Mouse (Mus musculus) heart, embryonic 14.5 days (tissue): ENCODE results near the gene Htra3. TPM values are rescaled to one million over a fixed set of nuclear protein-coding genes. Genes with fewer than 3 reads are reported as not detected.

Experiments used
- ATAC-seq: fragments of 200-750 bp; cut with Nextera tagmentation; 2 replicates; pipeline ENCODE4 v1.8.0; 2017; ENCODE audit warnings: low read depth, moderate TSS enrichment; ENCODE audit not compliant: insufficient number of reproducible peaks, insufficient read depth, low FRiP score
- H3K27ac ChIP-seq, 2 experiments: fragments of 200-500 bp in 1 of 2; fragments of 300-500 bp in 1 of 2; sonication (generic) in 1 of 2; replicated peaks in 1 of 2; 2 replicates each; pipeline ENCODE4 v1.5.1; 2012 to 2014; ENCODE audit warnings: low read depth in 2 of 2, low read length in 2 of 2, control low read depth in 1 of 2, mild to moderate bottlenecking in 1 of 2, mixed read lengths in 1 of 2; ENCODE audit not compliant: control insufficient read depth in 1 of 2, insufficient read depth in 1 of 2
- H3K27me3 ChIP-seq: fragments of 300-500 bp; sonication (generic); 2 replicates; pipeline ENCODE4 v1.6.1; 2014; ENCODE audit warnings: mild to moderate bottlenecking, low read length, control low read depth; ENCODE audit not compliant: control insufficient read depth, insufficient read depth
- H3K36me3 ChIP-seq: fragments of 300-500 bp; sonication (generic); 2 replicates; pipeline ENCODE4 v1.6.1; 2014; ENCODE audit warnings: mild to moderate bottlenecking, control low read depth, low read length, mixed read lengths; ENCODE audit not compliant: control insufficient read depth, insufficient read depth
- H3K4me1 ChIP-seq, 2 experiments: fragments of 200-500 bp in 1 of 2; fragments of 300-500 bp in 1 of 2; sonication (generic) in 1 of 2; 2 replicates each; pipeline ENCODE4 v1.6.1; 2012 to 2014; ENCODE audit warnings: low read length in 2 of 2, control low read depth in 1 of 2, mixed read lengths in 1 of 2; ENCODE audit not compliant: control insufficient read depth in 2 of 2, insufficient read depth in 2 of 2
- H3K4me2 ChIP-seq: fragments of 300-500 bp; sonication (generic); 2 replicates; pipeline ENCODE4 v1.6.1; 2014; ENCODE audit warnings: mild to moderate bottlenecking, low read length
- H3K4me3 ChIP-seq, 2 experiments: fragments of 200-500 bp in 1 of 2; fragments of 300-500 bp in 1 of 2; sonication (generic) in 1 of 2; 2 replicates each; pipeline ENCODE4 v1.5.1; 2012 to 2014; ENCODE audit warnings: low read length in 2 of 2, mild to moderate bottlenecking in 2 of 2, control low read depth in 1 of 2, low read depth in 1 of 2, moderate library complexity in 1 of 2; ENCODE audit not compliant: control insufficient read depth in 1 of 2, insufficient read depth in 1 of 2
- H3K9ac ChIP-seq: fragments of 300-500 bp; sonication (generic); 2 replicates; pipeline ENCODE4 v1.6.1; 2014; ENCODE audit warnings: mild to moderate bottlenecking, low read length
- H3K9me3 ChIP-seq: fragments of 300-500 bp; sonication (generic); 2 replicates; pipeline ENCODE4 v1.6.1; 2016; ENCODE audit warnings: low read length, control low read depth; ENCODE audit not compliant: control insufficient read depth
- WGBS: fragments of 180-500 bp; shearing (Covaris S2); extraction: QIAGEN DNeasy Blood & Tissue Kit; methylation state at CpG from one replicate; pipeline ENCODE4 v1.1.7; 2014; 5-methylcytosine and 5-hydroxymethylcytosine counted together
- polyA plus RNA-seq: library from polyadenylated mRNA; unstranded; fragments of >200 nt; fragmentation: Nextera tagmentation; extraction: Ambion mirVana; gene quantifications from 2 replicates; pipeline ENCODE4 v1.2.1, GENCODE M21; 2014

The Htra3 gene
- polyA plus RNA-seq, 1 experiment from 2014 or later = 7.8 TPM

DNA sequence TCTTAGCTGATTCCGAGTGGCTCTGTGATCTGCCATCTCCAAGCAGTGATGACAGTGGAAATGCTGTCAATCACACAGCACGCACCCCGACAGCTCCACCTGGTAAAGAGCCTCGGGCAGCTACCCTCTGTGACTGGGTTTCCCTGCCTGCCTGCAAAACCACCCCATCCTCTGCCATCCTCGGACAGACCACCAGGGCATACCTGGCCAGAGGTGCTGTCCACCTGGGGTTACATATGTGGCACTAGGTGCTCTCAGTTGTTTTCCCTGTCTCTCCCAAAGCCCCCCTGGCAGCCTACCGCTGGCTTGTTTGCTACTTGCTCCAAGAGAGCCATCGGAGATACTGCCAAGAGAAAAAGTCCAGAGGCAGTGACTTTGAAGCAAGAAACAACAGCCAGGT lies 72.8 kb downstream of the Htra3 start:
- WGBS = 84% methylated on average over 7 of the region's 7 CpGs
- H3K27ac ChIP-seq = no peak overlapping the region
- H3K4me2 ChIP-seq = no peak overlapping the region
- H3K4me1 ChIP-seq = peaks cover 27 to 43% of the 10 kb centered on the region in 2 experiments
- no peak overlapping the region for H3K4me3 ChIP-seq
- H3K9ac ChIP-seq = no peak overlapping the region
- H3K9me3 ChIP-seq = no peaks in the 10 kb centered on the region
- no peak for ATAC-seq
- H3K36me3 ChIP-seq = peaks cover 31% of the 10 kb centered on the region
- no peaks in the 10 kb centered on the region for H3K27me3 ChIP-seq

DNA sequence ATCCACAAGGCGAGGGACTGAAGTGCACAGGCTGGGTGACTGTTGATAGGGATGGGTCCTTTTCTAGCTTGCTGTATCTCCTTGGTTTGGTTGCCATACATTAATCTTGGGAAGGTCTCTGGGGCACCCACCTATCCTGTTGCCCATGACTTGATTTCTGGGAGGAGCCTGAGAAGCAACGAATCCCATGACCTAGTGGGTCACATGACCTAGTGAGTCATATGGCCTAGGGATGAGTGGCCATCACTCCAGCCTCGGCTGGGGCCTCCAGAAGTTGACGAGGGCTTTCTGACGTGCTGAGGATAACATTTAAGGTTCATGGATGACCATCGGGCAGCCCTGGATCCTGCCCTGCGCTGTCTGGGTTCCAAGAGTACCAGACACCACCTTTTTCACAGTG lies 74.2 kb downstream of the Htra3 start:
- Histone ChIP-seq H3K9ac (no peak overlapping the region), H3K4me1 (peaks cover 23 to 38% of the 10 kb centered on the region in 2 experiments), H3K27me3 (no peaks in the 10 kb centered on the region), H3K4me3 (no peak overlapping the region), H3K36me3 (peaks cover 42% of the 10 kb centered on the region), H3K27ac (no peak overlapping the region), H3K4me2 (no peak overlapping the region), H3K9me3 (no peaks in the 10 kb centered on the region)
- no peak for ATAC-seq
- 82% methylated on average over 7 of the region's 7 CpGs for WGBS

Other genes with a start within 250 kb of the Htra3 start
- 7.1 and 8.1 TPM in 2 replicates for gene Cpz, start 154.1 kb downstream of the Htra3 start, polyA plus RNA-seq
- gene Trmt44, start 104.7 kb downstream of the Htra3 start, polyA plus RNA-seq = 4.7 and 5.0 TPM in 2 replicates
- gene Acox3, start 96.7 kb downstream of the Htra3 start, polyA plus RNA-seq = 13.6 and 13.8 TPM in 2 replicates
- 6.3 and 7.8 TPM in 2 replicates for gene Sh3tc1, start 60.2 kb upstream of the Htra3 start, polyA plus RNA-seq
- gene Ablim2, start 78.1 kb upstream of the Htra3 start, polyA plus RNA-seq = 3.7 and 4.0 TPM in 2 replicates
- gene Afap1, start 213.5 kb upstream of the Htra3 start, polyA plus RNA-seq = 24.8 and 27.3 TPM in 2 replicates